Mouse (Mus musculus) stomach, postnatal 0 days (tissue): ENCODE data around the gene Methig1.
A peak's percentile ranks its signal among the peaks of the same experiment; 100 is the strongest.
"Not testable (repeated sequence)": the region's sequence is repeated elsewhere in the genome, so short reads cannot be mapped to it uniquely, and the experiment has no call there.

Experiments used
- CTCF ChIP-seq: IDR thresholded peaks from 2 replicates; pipeline ENCODE4 v1.5.1; 2016; ENCODE audit warnings: antibody characterized with exemption, low read depth, mild to moderate bottlenecking, moderate library complexity
- EP300 ChIP-seq: optimal IDR thresholded peaks from 2 replicates; pipeline ENCODE3; 2016; ENCODE audit warnings: antibody characterized with exemption

GRCm38 (mm10) chr15:100337847-100338246 lies 15.1 kb upstream of the Methig1 start:
- TF ChIP-seq CTCF, result peak; percentile 68
- not testable (repeated sequence) for TF ChIP-seq EP300
